Mouse (Mus musculus): Measurements from ENCODE around the gene Nek10. TPM values are rescaled to one million over a fixed set of nuclear protein-coding genes. Genes with fewer than 3 reads are reported as not detected.

Nek10 gene
- polyA plus RNA-seq, 1 experiment: 0.01 TPM

DNA sequence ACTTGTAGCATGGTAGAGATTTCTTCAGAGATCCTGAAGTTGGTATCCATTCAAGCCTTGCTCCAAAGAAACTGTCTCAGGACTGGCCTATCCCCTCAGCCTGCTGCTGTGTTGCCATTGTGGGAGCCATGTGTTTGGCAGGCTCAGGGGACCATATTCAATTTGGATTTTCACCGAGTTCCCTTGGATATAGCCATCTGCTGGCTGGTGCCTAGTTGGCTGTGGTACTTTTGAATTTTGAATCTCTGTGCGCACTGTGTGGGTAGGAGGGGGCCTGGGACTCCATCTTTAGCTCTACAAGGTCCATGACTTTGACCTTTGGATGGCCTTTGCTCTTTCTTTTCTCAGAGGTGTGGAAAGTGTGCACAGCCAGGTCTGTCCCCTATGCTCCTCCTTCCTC lies 66.8 kb downstream of the Nek10 start:
- Histone ChIP-seq H3K4me3 (ENCODE audit: extremely low read depth, insufficient read depth, insufficient read length) (no peak overlapping the region), H3K27me3 (ENCODE audit: control insufficient read depth, insufficient read depth, low read length) (no peaks in the 10 kb centered on the region), H3K36me3 (ENCODE audit: control insufficient read depth, insufficient read depth, low read length) (no peaks in the 10 kb centered on the region), H3K27ac (ENCODE audit: insufficient read depth, low read length) (no peak overlapping the region), H3K4me1 (ENCODE audit: control insufficient read depth, insufficient read depth, insufficient read length) (peaks cover 8% of the 10 kb centered on the region; the same call in 1 of the 2 replicates)
- TF ChIP-seq POLR2A (IDR thresholded peaks at IDR 0.05; ENCODE audit: low read depth, low read length) (no peak), CTCF (IDR thresholded peaks at IDR 0.05; ENCODE audit: extremely low read depth, insufficient read depth, insufficient read length, insufficient replicate concordance) (no peak)
- WGBS: 93% methylated on average over 2 of the region's 2 CpGs
- DNase-seq (ENCODE audit: low read depth in 1 of 2, low spot score in 2 of 2): no peak

DNA sequence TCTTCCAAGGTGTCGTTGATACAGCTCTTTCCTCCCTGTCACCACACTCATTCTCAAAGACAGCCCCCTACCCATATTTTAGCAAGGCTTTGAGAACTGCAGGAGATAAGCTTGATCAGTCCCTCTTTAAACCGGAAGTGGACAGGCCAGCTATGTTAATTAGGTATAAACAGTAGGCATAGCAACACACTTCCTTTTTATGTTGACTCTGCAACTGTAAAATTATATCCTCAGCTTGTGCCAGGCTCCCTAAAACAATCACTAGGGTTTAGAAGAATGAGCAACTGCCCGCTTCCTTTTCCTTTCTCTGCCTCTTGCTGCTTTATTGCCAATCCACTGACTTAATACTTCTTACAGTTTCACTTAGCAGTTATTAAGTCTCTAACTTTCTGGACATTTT lies 67.2 kb downstream of the Nek10 start:
- WGBS: 41% methylated on average over 3 of the region's 3 CpGs
- no peak overlapping the region for H3K27ac ChIP-seq (ENCODE audit: insufficient read depth, low read length)
- TF ChIP-seq CTCF (IDR thresholded peaks at IDR 0.05; ENCODE audit: extremely low read depth, insufficient read depth, insufficient read length, insufficient replicate concordance) (no peak), POLR2A (IDR thresholded peaks at IDR 0.05; ENCODE audit: low read depth, low read length) (no peak)
- no peak for DNase-seq (ENCODE audit: low read depth in 1 of 2, low spot score in 2 of 2)
- no peaks in the 10 kb centered on the region for H3K36me3 ChIP-seq (ENCODE audit: control insufficient read depth, insufficient read depth, low read length)
- peaks cover 8% of the 10 kb centered on the region; the same call in 1 of the 2 replicates for H3K4me1 ChIP-seq (ENCODE audit: control insufficient read depth, insufficient read depth, insufficient read length)
- H3K4me3 ChIP-seq (ENCODE audit: extremely low read depth, insufficient read depth, insufficient read length): no peak overlapping the region
- no peaks in the 10 kb centered on the region for H3K27me3 ChIP-seq (ENCODE audit: control insufficient read depth, insufficient read depth, low read length)

DNA sequence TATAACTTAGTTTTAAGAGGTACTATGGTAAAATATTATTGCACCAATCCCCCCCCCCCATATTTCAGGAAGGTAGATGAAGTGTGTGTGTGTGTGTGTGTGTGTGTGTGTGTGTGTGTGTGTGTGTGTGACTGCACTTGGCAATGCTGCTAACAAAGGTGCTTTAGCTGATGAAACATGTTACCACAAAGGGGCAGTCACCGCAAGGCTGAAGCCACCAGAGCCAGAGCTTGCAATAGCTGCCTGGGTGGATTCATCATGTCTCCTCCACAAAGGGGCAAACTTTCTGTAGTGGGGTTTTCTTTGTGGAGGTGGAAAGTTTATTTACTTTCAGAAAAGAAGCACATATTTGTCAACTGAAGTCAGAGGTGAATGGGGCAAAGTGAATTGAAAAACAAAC lies 67.9 kb downstream of the Nek10 start:
- peaks cover 8% of the 10 kb centered on the region; the same call in 1 of the 2 replicates for H3K4me1 ChIP-seq (ENCODE audit: control insufficient read depth, insufficient read depth, insufficient read length)
- DNase-seq (ENCODE audit: low read depth in 1 of 2, low spot score in 2 of 2): no peak
- no peaks in the 10 kb centered on the region for H3K27me3 ChIP-seq (ENCODE audit: control insufficient read depth, insufficient read depth, low read length)
- no peak overlapping the region for H3K27ac ChIP-seq (ENCODE audit: insufficient read depth, low read length)
- WGBS: 68% methylated on average over 1 of the region's 1 CpGs
- no peak overlapping the region for H3K4me3 ChIP-seq (ENCODE audit: extremely low read depth, insufficient read depth, insufficient read length)
- H3K36me3 ChIP-seq (ENCODE audit: control insufficient read depth, insufficient read depth, low read length): no peaks in the 10 kb centered on the region
- TF ChIP-seq POLR2A (IDR thresholded peaks at IDR 0.05; ENCODE audit: low read depth, low read length): no peak
- TF ChIP-seq CTCF (IDR thresholded peaks at IDR 0.05; ENCODE audit: extremely low read depth, insufficient read depth, insufficient read length, insufficient replicate concordance): no peak

DNA sequence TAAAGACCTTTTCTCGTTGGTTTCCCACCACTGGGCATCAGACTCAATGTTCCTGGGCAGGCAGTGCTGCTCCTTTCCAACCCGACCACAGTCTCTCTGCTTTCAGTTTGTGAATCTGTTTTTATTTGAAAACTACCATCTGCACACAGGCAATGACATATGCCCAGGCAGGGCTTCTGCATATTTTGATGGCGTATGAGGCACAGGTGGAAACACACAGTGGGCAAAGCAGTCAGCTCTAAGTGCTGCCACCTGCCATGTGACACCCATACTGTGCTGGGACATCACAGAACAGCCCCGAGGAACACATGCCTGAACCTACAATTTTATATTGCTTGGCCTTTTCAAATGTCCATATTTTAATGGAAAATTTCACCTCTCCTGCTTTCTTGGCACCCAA lies 68.5 kb downstream of the Nek10 start:
- WGBS: 73% methylated on average over 4 of the region's 4 CpGs
- H3K4me3 ChIP-seq (ENCODE audit: extremely low read depth, insufficient read depth, insufficient read length): no peak overlapping the region
- peaks cover 8% of the 10 kb centered on the region; the same call in 1 of the 2 replicates for H3K4me1 ChIP-seq (ENCODE audit: control insufficient read depth, insufficient read depth, insufficient read length)
- no peak for DNase-seq (ENCODE audit: low read depth in 1 of 2, low spot score in 2 of 2)
- TF ChIP-seq POLR2A (IDR thresholded peaks at IDR 0.05; ENCODE audit: low read depth, low read length): no peak
- TF ChIP-seq CTCF (IDR thresholded peaks at IDR 0.05; ENCODE audit: extremely low read depth, insufficient read depth, insufficient read length, insufficient replicate concordance): no peak
- no peak overlapping the region for H3K27ac ChIP-seq (ENCODE audit: insufficient read depth, low read length)
- H3K27me3 ChIP-seq (ENCODE audit: control insufficient read depth, insufficient read depth, low read length): no peaks in the 10 kb centered on the region
- no peaks in the 10 kb centered on the region for H3K36me3 ChIP-seq (ENCODE audit: control insufficient read depth, insufficient read depth, low read length)

DNA sequence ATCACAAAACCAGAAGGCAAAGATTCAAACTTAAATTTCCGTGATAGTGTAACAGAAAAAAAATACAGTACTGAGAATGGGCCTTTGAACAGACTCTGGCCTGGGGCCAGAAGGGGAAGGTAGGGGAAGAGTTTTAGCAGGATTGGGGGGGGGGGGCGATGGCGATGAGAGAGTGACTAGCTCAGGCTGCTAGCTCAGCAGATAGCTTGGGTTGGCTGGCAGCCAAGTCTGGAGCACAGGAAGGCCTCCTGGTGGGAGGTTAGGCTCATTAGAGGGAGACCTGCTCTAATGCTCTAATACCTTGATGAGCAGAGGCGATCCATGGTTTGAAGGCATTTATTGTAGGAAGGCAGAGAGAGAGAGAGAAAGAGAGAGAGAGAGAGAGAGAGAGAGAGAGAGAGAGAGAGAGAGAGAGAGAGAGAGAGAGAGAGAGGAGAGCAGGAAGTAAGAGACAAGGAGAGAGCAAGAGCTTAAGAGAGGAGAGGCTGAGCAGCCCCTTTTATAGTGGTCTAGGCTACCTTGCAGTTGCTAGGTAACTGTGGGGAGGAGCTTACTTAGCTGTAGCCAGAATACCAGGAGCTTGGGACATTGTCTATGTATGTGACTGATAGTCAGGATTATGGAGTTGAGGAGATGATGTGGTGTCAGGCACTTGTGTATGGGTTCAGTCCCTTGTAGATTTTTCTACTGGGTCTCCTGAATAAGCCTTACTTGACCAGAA lies 90.9 kb downstream of the Nek10 start:
- H3K4me3 ChIP-seq (ENCODE audit: extremely low read depth, insufficient read depth, insufficient read length): no peak overlapping the region
- no peaks in the 10 kb centered on the region for H3K36me3 ChIP-seq (ENCODE audit: control insufficient read depth, insufficient read depth, low read length)
- no peak for DNase-seq (ENCODE audit: low read depth in 1 of 2, low spot score in 2 of 2)
- no peak for TF ChIP-seq POLR2A (IDR thresholded peaks at IDR 0.05; ENCODE audit: low read depth, low read length)
- no peaks in the 10 kb centered on the region for H3K27me3 ChIP-seq (ENCODE audit: control insufficient read depth, insufficient read depth, low read length)
- H3K4me1 ChIP-seq (ENCODE audit: control insufficient read depth, insufficient read depth, insufficient read length): no peaks in the 10 kb centered on the region
- H3K27ac ChIP-seq (ENCODE audit: insufficient read depth, low read length): no peak overlapping the region
- 42% methylated on average over 4 of the region's 4 CpGs for WGBS

DNA sequence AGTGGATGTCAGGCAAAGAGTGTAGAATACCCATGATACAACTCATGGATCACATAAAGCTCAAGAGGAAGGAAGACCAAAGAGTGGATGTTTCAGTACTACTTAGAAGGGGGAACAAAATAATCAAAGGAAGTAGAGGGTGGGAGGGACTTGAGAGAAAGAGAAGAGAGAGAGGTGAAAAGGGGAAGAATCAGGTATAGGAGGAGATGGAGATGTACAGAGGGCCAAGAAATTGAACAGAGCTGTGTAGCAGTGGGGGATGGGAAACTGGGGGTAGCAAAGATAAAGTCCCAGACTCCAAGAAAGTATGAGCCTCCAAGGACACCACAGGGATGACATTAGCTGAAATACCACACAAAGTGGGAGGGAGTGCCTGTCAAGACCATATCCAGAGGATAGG lies 91.6 kb downstream of the Nek10 start:
- DNase-seq (ENCODE audit: low read depth in 1 of 2, low spot score in 2 of 2): no peak
- Histone ChIP-seq H3K36me3 (ENCODE audit: control insufficient read depth, insufficient read depth, low read length) (no peaks in the 10 kb centered on the region), H3K4me3 (ENCODE audit: extremely low read depth, insufficient read depth, insufficient read length) (no peak overlapping the region), H3K27me3 (ENCODE audit: control insufficient read depth, insufficient read depth, low read length) (no peaks in the 10 kb centered on the region), H3K4me1 (ENCODE audit: control insufficient read depth, insufficient read depth, insufficient read length) (no peaks in the 10 kb centered on the region), H3K27ac (ENCODE audit: insufficient read depth, low read length) (no peak overlapping the region)
- TF ChIP-seq POLR2A (IDR thresholded peaks at IDR 0.05; ENCODE audit: low read depth, low read length) (no peak), CTCF (IDR thresholded peaks at IDR 0.05; ENCODE audit: extremely low read depth, insufficient read depth, insufficient read length, insufficient replicate concordance) (no peak)

DNA sequence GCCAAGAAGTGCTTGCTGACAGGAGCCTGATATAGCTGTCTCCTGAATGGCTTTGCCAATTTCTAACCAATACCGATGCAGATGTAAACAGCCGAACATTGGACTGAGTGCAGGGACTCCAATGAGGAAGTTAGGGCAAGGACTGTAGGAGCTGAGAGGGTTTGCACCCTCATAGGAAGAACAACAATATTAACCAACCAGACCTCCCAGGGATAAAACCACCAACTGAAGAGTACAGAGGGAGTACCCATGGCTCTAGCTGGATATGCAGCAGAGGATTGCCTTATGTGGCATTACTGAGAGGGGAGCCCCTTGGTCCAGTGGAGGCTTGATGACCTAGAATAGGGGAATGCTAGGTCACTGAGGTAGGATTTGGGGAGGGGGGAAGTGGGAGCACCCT lies 92.1 kb downstream of the Nek10 start:
- Histone ChIP-seq H3K4me3 (ENCODE audit: extremely low read depth, insufficient read depth, insufficient read length) (no peak overlapping the region), H3K27me3 (ENCODE audit: control insufficient read depth, insufficient read depth, low read length) (no peaks in the 10 kb centered on the region), H3K36me3 (ENCODE audit: control insufficient read depth, insufficient read depth, low read length) (no peaks in the 10 kb centered on the region), H3K4me1 (ENCODE audit: control insufficient read depth, insufficient read depth, insufficient read length) (no peaks in the 10 kb centered on the region), H3K27ac (ENCODE audit: insufficient read depth, low read length) (no peak overlapping the region)
- TF ChIP-seq CTCF (IDR thresholded peaks at IDR 0.05; ENCODE audit: extremely low read depth, insufficient read depth, insufficient read length, insufficient replicate concordance): no peak
- no peak for TF ChIP-seq POLR2A (IDR thresholded peaks at IDR 0.05; ENCODE audit: low read depth, low read length)
- WGBS: 45% methylated on average over 2 of the region's 2 CpGs
- DNase-seq (ENCODE audit: low read depth in 1 of 2, low spot score in 2 of 2): no peak
